Mouse (Mus musculus) liver, adult 2 months (tissue): ENCODE data around the gene Snx32.

Source experiments
- CTCF ChIP-seq: fragments of 200-500 bp; IDR thresholded peaks from 2 replicates; pipeline ENCODE4 v1.5.1; 2011; ENCODE audit warnings: low read depth, low read length, control low read depth
- POLR2A ChIP-seq: fragments of 200-500 bp; IDR thresholded peaks from 2 replicates; pipeline ENCODE4 v1.6.1; 2011; ENCODE audit warnings: low read length, control low read depth; ENCODE audit not compliant: insufficient read depth; ENCODE audit errors: extremely low read depth

DNA sequence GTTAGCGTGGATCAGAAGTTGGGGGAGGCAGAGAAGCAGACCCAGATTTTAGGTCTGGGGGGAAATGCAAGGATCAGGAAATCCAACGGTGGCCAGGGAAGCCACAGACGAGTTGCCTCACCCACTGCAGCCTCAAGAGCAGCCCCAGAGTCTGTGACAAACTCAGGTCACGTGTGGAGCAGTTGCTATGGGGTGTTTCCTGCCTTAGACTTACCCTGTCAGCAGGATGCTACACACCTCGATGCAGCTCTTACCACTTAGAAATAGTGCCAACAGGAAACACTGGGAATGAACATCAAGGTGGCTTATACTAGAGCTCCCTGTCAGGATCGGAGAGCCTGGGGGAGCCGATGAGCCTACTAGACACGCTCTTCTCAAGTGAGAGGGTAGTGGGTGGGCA, 22.2 kb upstream of the Snx32 start:
- TF ChIP-seq CTCF: no peak
- TF ChIP-seq POLR2A: no peak
